Mouse (Mus musculus) testis, adult 2 months (tissue): ENCODE data around the gene Prmt8.

Experiments
- CTCF ChIP-seq: fragments of 200-500 bp; IDR thresholded peaks from 2 replicates; pipeline ENCODE4 v1.5.1; 2012; ENCODE audit warnings: low read depth, mild to moderate bottlenecking, inconsistent platforms, low read length, moderate library complexity; ENCODE audit not compliant: control insufficient read depth, insufficient read depth, insufficient replicate concordance
- POLR2A ChIP-seq: fragments of 200-500 bp; IDR thresholded peaks from 2 replicates; pipeline ENCODE4 v1.6.1; 2012; ENCODE audit warnings: low read depth, mild to moderate bottlenecking, inconsistent platforms, low read length, moderate library complexity; ENCODE audit not compliant: control insufficient read depth

GRCm38 (mm10) chr6:127756856-127757255 lies 12.4 kb downstream of the Prmt8 start:
- TF ChIP-seq POLR2A (no peak), CTCF (no peak)
